Mouse (Mus musculus) left cerebral cortex, adult 2 months (tissue): ENCODE data around the gene Nbas. TPM values are rescaled to one million over a fixed set of nuclear protein-coding genes. Genes with fewer than 3 reads are reported as not detected.

Source experiments
- DNase-seq, 2 experiments: peaks; one replicate each; pipeline ENCODE4 v3.0.0; 2021 to 2022; ENCODE audit warnings: low spot score in 2 of 2, mixed read lengths in 1 of 2; ENCODE audit errors: extremely low spot score in 1 of 2
- H3K27ac ChIP-seq: fragments of 200-600 bp; 2 replicates; pipeline ENCODE4 v1.8.1; 2022
- H3K4me3 ChIP-seq: fragments of 200-600 bp; 2 replicates; pipeline ENCODE4 v1.8.1; 2022
- CTCF ChIP-seq: fragments of 200-600 bp; IDR thresholded peaks from 2 replicates; pipeline ENCODE4 v1.8.1; 2022; ENCODE audit warnings: antibody characterized with exemption, mild to moderate bottlenecking, moderate library complexity
- intact Hi-C: fragments of 180-260 bp; cut with DNase I; formaldehyde crosslinking; loops from one replicate; pipeline ENCODE4 v1.15.1; 2025
- total RNA-seq, 2 experiments: library from RNA; stranded (reverse); gene quantifications; 2 replicates each; pipeline ENCODE4 v1.2.3; 2021

Gene Nbas
- total RNA-seq, 2 experiments from 2014 or later, result 33.3 to 33.9 TPM

- peak; percentile 56 for TF ChIP-seq CTCF
- no peak overlapping the region for H3K4me3 ChIP-seq
- no peak overlapping the region for H3K27ac ChIP-seq
These were observed 333.5 kb downstream of the Nbas start for GRCm38 (mm10) chr12:13602414-13602813.

GRCm38 (mm10) chr12:13607021-13607420 lies 338.1 kb downstream of the Nbas start:
- H3K4me3 ChIP-seq, result no peak overlapping the region
- TF ChIP-seq CTCF, result no peak
- intact Hi-C loops, result no loop called here
- no peak overlapping the region for H3K27ac ChIP-seq
- DNase-seq, result no peak

More at GRCm38 (mm10) chr12:13602414-13602813, 333.5 kb downstream of the Nbas start:
- intact Hi-C loops, result loop anchor here (2.0 kb wide), 1 partner anchor 548 kb away; no protein-coding TSS in a partner anchor
- peak in 1 of 2 experiments; percentile 39 for DNase-seq

- no peak for TF ChIP-seq CTCF
- Histone ChIP-seq H3K4me3 (no peak overlapping the region), H3K27ac (no peak overlapping the region)
- intact Hi-C loops, result no loop called here
- no peak for DNase-seq
These were observed 340.1 kb downstream of the Nbas start for GRCm38 (mm10) chr12:13609027-13609426.

GRCm38 (mm10) chr12:13613041-13613440 lies 344.1 kb downstream of the Nbas start:
- no peak for TF ChIP-seq CTCF
- intact Hi-C loops, result no loop called here
- H3K4me3 ChIP-seq, result no peak overlapping the region
- no peak overlapping the region for H3K27ac ChIP-seq
- DNase-seq, result no peak

GRCm38 (mm10) chr12:13615661-13616060 lies 346.7 kb downstream of the Nbas start:
- Histone ChIP-seq H3K4me3 (no peak overlapping the region), H3K27ac (no peak overlapping the region)
- intact Hi-C loops, result no loop called here
- DNase-seq, result no peak
- TF ChIP-seq CTCF, result no peak

- TF ChIP-seq CTCF, result no peak
- H3K27ac ChIP-seq, result no peak overlapping the region
- intact Hi-C loops, result no loop called here
These were observed 353.4 kb downstream of the Nbas start for GRCm38 (mm10) chr12:13622150-13622822.

GRCm38 (mm10) chr12:13626803-13627706 lies 358.1 kb downstream of the Nbas start:
- Histone ChIP-seq H3K27ac (no peak overlapping the region), H3K4me3 (no peak overlapping the region)
- no peak for DNase-seq
- TF ChIP-seq CTCF, result peak; percentile 57
- intact Hi-C loops, result no loop called here

More at GRCm38 (mm10) chr12:13622150-13622822, 353.4 kb downstream of the Nbas start:
- DNase-seq, result no peak
- H3K4me3 ChIP-seq, result no peak overlapping the region

Other genes with a start within 250 kb of the Nbas start
- 100 to 1,000 TPM; 114 to 129 TPM for gene Ddx1, start 19.9 kb upstream of the Nbas start, total RNA-seq